Comparison of ENCODE assay signal across 17 mouse cellular contexts in genomic region chr7:73830581-73830980, GRCm38 (mm10).
"Had no signal": no experiment of that assay in that cellular context is flagged by ENCODE, and none has a peak within 500 bp of the region (broad histone marks: within the 10 kb centered on the region; RNA-seq: fewer than 3 reads in every experiment).

No protein-coding gene starts in this region.

- H3K9me3 ChIP-seq: lung, embryonic 15.5 days; megakaryocyte, embryonic 14.5 days; midbrain, embryonic 13.5 days; midbrain, embryonic 15.5 days; neural tube, embryonic 13.5 days; stomach, embryonic 15.5 days had no signal

- H3K4me3 ChIP-seq: lung, embryonic 15.5 days; megakaryocyte, embryonic 14.5 days; midbrain, embryonic 13.5 days; midbrain, embryonic 15.5 days; neural tube, embryonic 13.5 days; stomach, embryonic 15.5 days had no signal

- H3K36me3 ChIP-seq: lung, embryonic 15.5 days; midbrain, embryonic 13.5 days; midbrain, embryonic 15.5 days; neural tube, embryonic 13.5 days; stomach, embryonic 15.5 days had no signal

- DNase-seq: lung, adult 2 months; lung, postnatal 14 days; lung, postnatal 36 days; right cerebral cortex, postnatal 14 days; thymus, adult 2 months; thymus, postnatal 25 days; thymus, postnatal 4 days had no signal

- H3K27ac ChIP-seq: lung, embryonic 15.5 days; macrophage; midbrain, embryonic 13.5 days; midbrain, embryonic 15.5 days; neural tube, embryonic 13.5 days; stomach, embryonic 15.5 days; stomach, postnatal 0 days had no signal

- H3K4me1 ChIP-seq: lung, embryonic 15.5 days; megakaryocyte, embryonic 14.5 days; midbrain, embryonic 13.5 days; midbrain, embryonic 15.5 days; neural tube, embryonic 13.5 days; stomach, embryonic 15.5 days had no signal

- H3K4me2 ChIP-seq: lung, embryonic 15.5 days; midbrain, embryonic 11.5 days; midbrain, embryonic 13.5 days; midbrain, embryonic 15.5 days; neural tube, embryonic 13.5 days; stomach, embryonic 15.5 days had no signal

- H3K27me3 ChIP-seq: lung, embryonic 15.5 days; megakaryocyte, embryonic 14.5 days; midbrain, embryonic 13.5 days; midbrain, embryonic 15.5 days; neural tube, embryonic 13.5 days; stomach, embryonic 15.5 days had no signal

- H3K9ac ChIP-seq: lung, embryonic 15.5 days; midbrain, embryonic 13.5 days; midbrain, embryonic 15.5 days; neural tube, embryonic 13.5 days; stomach, embryonic 15.5 days had no signal

- ATAC-seq: lung, postnatal 0 days; midbrain, embryonic 13.5 days; midbrain, embryonic 15.5 days had no signal
